Comparison of ENCODE assay signal across 8 mouse cellular contexts in genomic region chr2:60283751-60284466, GRCm38 (mm10). TPM values are rescaled to one million over a fixed set of nuclear protein-coding genes. Genes with fewer than 3 reads are reported as not detected.
DNase-seq lines count a peak whose midpoint lies in the region; ATAC-seq and TF ChIP-seq lines count a peak whose summit lies in the region.

No protein-coding gene starts in this region.

- ATAC-seq in activated CD4-positive, CD25-positive, alpha-beta regulatory T cell, adult 4 months = peak; percentile 36

- intact Hi-C loops in gastrocnemius, postnatal 14 days (cut with DNase I; ENCODE audit: low total_unique reads) = no loop called here
- intact Hi-C loops in left cerebral cortex, adult 2 months (cut with DNase I) = loop anchor here (2.0 kb wide), 1 partner anchor 73 kb away; no protein-coding TSS in a partner anchor

- DNase-seq in gastrocnemius, postnatal 14 days = peak; percentile 76
- peak; percentile 29 for DNase-seq in induced T-regulatory cell, adult 2 months (ENCODE audit: low read depth)
- DNase-seq in left cerebral cortex, adult 2 months (ENCODE audit: extremely low spot score in 1 of 2, low spot score in 2 of 2) = peak; percentile 79 to 81
- peak; percentile 79 for DNase-seq in lung, postnatal 36 days
- peak; percentile 68 for DNase-seq in retina, embryonic 14.5 days (ENCODE audit: low spot score)
- peak; percentile 61 to 70 for DNase-seq in thymus, postnatal 36 days

- H3K4me1 ChIP-seq in cortical plate, adult 2 months (ENCODE audit: control insufficient read depth, insufficient read depth, low read length) = peaks cover 1% of the 10 kb centered on the region; the same call in 1 of the 2 replicates

- 0 out of 2 replicates have a peak overlapping the region, but pooled peaks have one; percentile 27 for H3K27ac ChIP-seq in cortical plate, adult 2 months (ENCODE audit: insufficient read depth, low read length)
- H3K27ac ChIP-seq in left cerebral cortex, adult 2 months = peak overlapping the region; percentile 77

- no peak for TF ChIP-seq CTCF in cortical plate, adult 2 months (IDR thresholded peaks at IDR 0.05; ENCODE audit: extremely low read depth, insufficient read depth, low read length)
- no peak; the same call in 1 of the 2 replicates for TF ChIP-seq CTCF in left cerebral cortex, adult 2 months (IDR thresholded peaks at IDR 0.05)

- no peak for TF ChIP-seq POLR2A in cortical plate, adult 2 months (IDR thresholded peaks at IDR 0.05; ENCODE audit: extremely low read depth, insufficient read depth, low read length)

- H3K4me3 ChIP-seq in cortical plate, adult 2 months (ENCODE audit: insufficient read depth, low read length) = peak overlapping the region; percentile 55
- peak overlapping the region; percentile 49 for H3K4me3 ChIP-seq in left cerebral cortex, adult 2 months

RNA-seq across cellular contexts. Expression of gene Cd302, which starts 0.4 kb away (rescaled TPM):
- 1 to 10 TPM; 2.2 to 5.4 TPM for polyA plus RNA-seq in activated CD4-positive, CD25-positive, alpha-beta regulatory T cell, adult 4 months (2017; shearing (Covaris generic))
- 23.6 and 24.7 TPM in 2 replicates for polyA plus RNA-seq in cortical plate, adult 2 months (2012; rRNA removed)
- total RNA-seq in gastrocnemius, postnatal 14 days (2021) = 10 to 100 TPM in 1 of 2 experiments, 1 to 10 TPM in 1; 9.3 to 12.2 TPM
- total RNA-seq in left cerebral cortex, adult 2 months (2021) = 10 to 100 TPM; 18.2 to 19.2 TPM

Comparison
In these comparisons a context has a peak if more than half of its experiments do, and no peak if none do; other contexts are left out.
1. Peak in every context shown above with its lines: DNase-seq, ATAC-seq, H3K4me3 ChIP-seq and H3K27ac ChIP-seq.
2. DNase-seq: peak in every context shown above with its lines; median percentile 80 in left cerebral cortex, adult 2 months; 79 in lung, postnatal 36 days; 76 in gastrocnemius, postnatal 14 days; 68 in retina, embryonic 14.5 days; 66 in thymus, postnatal 36 days; 29 in induced T-regulatory cell, adult 2 months.